Mouse (Mus musculus): ENCODE results near the gene Aprt. TPM values are rescaled to one million over a fixed set of nuclear protein-coding genes. Genes with fewer than 3 reads are reported as not detected.
A peak's percentile ranks its signal among the peaks of the same experiment; 100 is the strongest.

The Aprt gene
- polyA plus RNA-seq, 1 experiment from 2014 or later = 146 TPM

GRCm38 (mm10) chr8:122571750-122572267 lies 4.9 kb downstream of the Aprt start:
- DNase-seq = no peak
- no peak for ATAC-seq (ENCODE audit: low FRiP score, low TSS enrichment)
- peaks cover 21% of the 10 kb centered on the region for H3K4me1 ChIP-seq (ENCODE audit: control insufficient read depth, insufficient read depth, low read length)
- no peak overlapping the region for H3K9ac ChIP-seq (replicated peaks; ENCODE audit: low read length)
- no peaks in the 10 kb centered on the region for H3K27me3 ChIP-seq (ENCODE audit: control insufficient read depth, insufficient read depth, low read length)
- H3K4me2 ChIP-seq (ENCODE audit: low read length) = no peak overlapping the region
- peaks cover 26% of the 10 kb centered on the region for H3K36me3 ChIP-seq (ENCODE audit: control insufficient read depth, insufficient read depth, low read length)
- no peak overlapping the region for H3K27ac ChIP-seq (replicated peaks; ENCODE audit: low read depth, low read length)
- 95% methylated on average over 17 of the region's 17 CpGs for WGBS
- H3K9me3 ChIP-seq (ENCODE audit: control insufficient read depth, low read length) = no peaks in the 10 kb centered on the region
- H3K4me3 ChIP-seq (replicated peaks; ENCODE audit: low read depth, low read length) = no peak overlapping the region

- no peak overlapping the region for H3K9ac ChIP-seq (replicated peaks; ENCODE audit: low read length)
- 92% methylated on average over 11 of the region's 11 CpGs for WGBS
- no peak for ATAC-seq (ENCODE audit: low FRiP score, low TSS enrichment)
- no peak overlapping the region for H3K4me2 ChIP-seq (ENCODE audit: low read length)
- peaks cover 24% of the 10 kb centered on the region for H3K4me1 ChIP-seq (ENCODE audit: control insufficient read depth, insufficient read depth, low read length)
- H3K9me3 ChIP-seq (ENCODE audit: control insufficient read depth, low read length) = no peaks in the 10 kb centered on the region
- H3K27ac ChIP-seq (replicated peaks; ENCODE audit: low read depth, low read length) = no peak overlapping the region
- H3K27me3 ChIP-seq (ENCODE audit: control insufficient read depth, insufficient read depth, low read length) = no peaks in the 10 kb centered on the region
- no peak overlapping the region for H3K4me3 ChIP-seq (replicated peaks; ENCODE audit: low read depth, low read length)
- H3K36me3 ChIP-seq (ENCODE audit: control insufficient read depth, insufficient read depth, low read length) = peaks cover 26% of the 10 kb centered on the region
- no peak for DNase-seq
These were observed 5.6 kb downstream of the Aprt start for GRCm38 (mm10) chr8:122571153-122571552.

- Histone ChIP-seq H3K4me3 (replicated peaks; ENCODE audit: low read depth, low read length) (no peak overlapping the region), H3K27ac (replicated peaks; ENCODE audit: low read depth, low read length) (no peak overlapping the region), H3K9me3 (ENCODE audit: control insufficient read depth, low read length) (no peaks in the 10 kb centered on the region), H3K27me3 (ENCODE audit: control insufficient read depth, insufficient read depth, low read length) (no peaks in the 10 kb centered on the region), H3K9ac (replicated peaks; ENCODE audit: low read length) (no peak overlapping the region), H3K36me3 (ENCODE audit: control insufficient read depth, insufficient read depth, low read length) (peaks cover 26% of the 10 kb centered on the region), H3K4me1 (ENCODE audit: control insufficient read depth, insufficient read depth, low read length) (peaks cover 13% of the 10 kb centered on the region), H3K4me2 (ENCODE audit: low read length) (no peak overlapping the region)
- 94% methylated on average over 16 of the region's 16 CpGs for WGBS
- DNase-seq = no peak
- no peak for ATAC-seq (ENCODE audit: low FRiP score, low TSS enrichment)
These were observed 6.7 kb downstream of the Aprt start for GRCm38 (mm10) chr8:122569996-122570395.

GRCm38 (mm10) chr8:122569329-122569728 lies 7.4 kb downstream of the Aprt start:
- H3K9ac ChIP-seq (replicated peaks; ENCODE audit: low read length) = peak overlapping the region; percentile 1; the same call in 1 of the 2 replicates
- H3K4me3 ChIP-seq (replicated peaks; ENCODE audit: low read depth, low read length) = peak overlapping the region; percentile 60; the same call in 1 of the 2 replicates
- WGBS = 72% methylated on average over 9 of the region's 9 CpGs
- no peak for DNase-seq
- ATAC-seq (ENCODE audit: low FRiP score, low TSS enrichment) = no peak
- peaks cover 21% of the 10 kb centered on the region for H3K36me3 ChIP-seq (ENCODE audit: control insufficient read depth, insufficient read depth, low read length)
- H3K9me3 ChIP-seq (ENCODE audit: control insufficient read depth, low read length) = no peaks in the 10 kb centered on the region
- no peaks in the 10 kb centered on the region for H3K27me3 ChIP-seq (ENCODE audit: control insufficient read depth, insufficient read depth, low read length)
- H3K4me2 ChIP-seq (ENCODE audit: low read length) = peak overlapping the region; percentile 85
- peaks cover 11% of the 10 kb centered on the region for H3K4me1 ChIP-seq (ENCODE audit: control insufficient read depth, insufficient read depth, low read length)
- H3K27ac ChIP-seq (replicated peaks; ENCODE audit: low read depth, low read length) = no peak overlapping the region

- H3K4me3 ChIP-seq (replicated peaks; ENCODE audit: low read depth, low read length) = peak overlapping the region; percentile 60
- peaks cover 11% of the 10 kb centered on the region for H3K4me1 ChIP-seq (ENCODE audit: control insufficient read depth, insufficient read depth, low read length)
- DNase-seq (no peak), ATAC-seq (ENCODE audit: low FRiP score, low TSS enrichment) (no peak)
- WGBS = 14% methylated on average over 10 of the region's 10 CpGs
- H3K9me3 ChIP-seq (ENCODE audit: control insufficient read depth, low read length) = no peaks in the 10 kb centered on the region
- peak overlapping the region; percentile 85 for H3K4me2 ChIP-seq (ENCODE audit: low read length)
- peaks cover 21% of the 10 kb centered on the region for H3K36me3 ChIP-seq (ENCODE audit: control insufficient read depth, insufficient read depth, low read length)
- no peaks in the 10 kb centered on the region for H3K27me3 ChIP-seq (ENCODE audit: control insufficient read depth, insufficient read depth, low read length)
- H3K9ac ChIP-seq (replicated peaks; ENCODE audit: low read length) = peak overlapping the region; percentile 1; the same call in 1 of the 2 replicates
- no peak overlapping the region for H3K27ac ChIP-seq (replicated peaks; ENCODE audit: low read depth, low read length)
These were observed 7.8 kb downstream of the Aprt start for GRCm38 (mm10) chr8:122568881-122569309.

GRCm38 (mm10) chr8:122568109-122568504 lies 8.6 kb downstream of the Aprt start:
- H3K27ac ChIP-seq (replicated peaks; ENCODE audit: low read depth, low read length) = peak overlapping the region; percentile 33
- peaks cover 11% of the 10 kb centered on the region for H3K4me1 ChIP-seq (ENCODE audit: control insufficient read depth, insufficient read depth, low read length)
- peak; percentile 49 for ATAC-seq (ENCODE audit: low FRiP score, low TSS enrichment)
- peaks cover 21% of the 10 kb centered on the region for H3K36me3 ChIP-seq (ENCODE audit: control insufficient read depth, insufficient read depth, low read length)
- under 1% methylated on average over 34 of the region's 34 CpGs for WGBS
- DNase-seq = no peak
- H3K9me3 ChIP-seq (ENCODE audit: control insufficient read depth, low read length) = no peaks in the 10 kb centered on the region
- H3K4me3 ChIP-seq (replicated peaks; ENCODE audit: low read depth, low read length) = peak overlapping the region; percentile 60
- H3K4me2 ChIP-seq (ENCODE audit: low read length) = peak overlapping the region; percentile 85
- H3K27me3 ChIP-seq (ENCODE audit: control insufficient read depth, insufficient read depth, low read length) = no peaks in the 10 kb centered on the region
- H3K9ac ChIP-seq (replicated peaks; ENCODE audit: low read length) = peak overlapping the region; percentile 67

GRCm38 (mm10) chr8:122567361-122568108 lies 9.2 kb downstream of the Aprt start, which contains the start of gene Cdt1:
Gene Cdt1 (plus strand): TSS chr8:122568015.
- ATAC-seq (ENCODE audit: low FRiP score, low TSS enrichment) (peak; percentile 94), DNase-seq (peak; percentile 98)
- Histone ChIP-seq H3K4me1 (ENCODE audit: control insufficient read depth, insufficient read depth, low read length) (peaks cover 11% of the 10 kb centered on the region), H3K36me3 (ENCODE audit: control insufficient read depth, insufficient read depth, low read length) (peaks cover 20% of the 10 kb centered on the region), H3K27ac (replicated peaks; ENCODE audit: low read depth, low read length) (peak within 1 kb of the TSS; percentile 89), H3K4me2 (ENCODE audit: low read length) (peak within 1 kb of the TSS; percentile 85), H3K9me3 (ENCODE audit: control insufficient read depth, low read length) (no peaks in the 10 kb centered on the region), H3K27me3 (ENCODE audit: control insufficient read depth, insufficient read depth, low read length) (no peaks in the 10 kb centered on the region), H3K4me3 (replicated peaks; ENCODE audit: low read depth, low read length) (peak within 1 kb of the TSS; percentile 60), H3K9ac (replicated peaks; ENCODE audit: low read length) (peak within 1 kb of the TSS; percentile 67)
- WGBS = under 1% methylated on average over 62 of the region's 62 CpGs

GRCm38 (mm10) chr8:122566766-122567165 lies 9.9 kb downstream of the Aprt start:
- peak overlapping the region; percentile 89 for H3K27ac ChIP-seq (replicated peaks; ENCODE audit: low read depth, low read length)
- 16% methylated on average over 6 of the region's 6 CpGs for WGBS
- no peak for ATAC-seq (ENCODE audit: low FRiP score, low TSS enrichment)

More at GRCm38 (mm10) chr8:122566766-122567165, 9.9 kb downstream of the Aprt start:
- Histone ChIP-seq H3K4me2 (ENCODE audit: low read length) (peak overlapping the region; percentile 85), H3K9ac (replicated peaks; ENCODE audit: low read length) (peak overlapping the region; percentile 63), H3K27me3 (ENCODE audit: control insufficient read depth, insufficient read depth, low read length) (no peaks in the 10 kb centered on the region), H3K4me1 (ENCODE audit: control insufficient read depth, insufficient read depth, low read length) (peaks cover 11% of the 10 kb centered on the region), H3K36me3 (ENCODE audit: control insufficient read depth, insufficient read depth, low read length) (peaks cover 14% of the 10 kb centered on the region), H3K9me3 (ENCODE audit: control insufficient read depth, low read length) (no peaks in the 10 kb centered on the region), H3K4me3 (replicated peaks; ENCODE audit: low read depth, low read length) (peak overlapping the region; percentile 60)
- peak; percentile 26 for DNase-seq
